Mouse (Mus musculus) cortical plate, adult 2 months (tissue): ENCODE measurements around the gene Phf3.

Experiments used
- CTCF ChIP-seq: fragments of 200-500 bp; IDR thresholded peaks from 2 replicates; pipeline ENCODE4 v1.5.1; 2011; ENCODE audit warnings: mild to moderate bottlenecking, control low read depth, low read length; ENCODE audit not compliant: insufficient read depth; ENCODE audit errors: extremely low read depth
- POLR2A ChIP-seq: fragments of 200-500 bp; IDR thresholded peaks from 2 replicates; pipeline ENCODE4 v1.6.1; 2011; ENCODE audit warnings: mild to moderate bottlenecking, low read length, control low read depth; ENCODE audit not compliant: insufficient read depth; ENCODE audit errors: extremely low read depth

DNA sequence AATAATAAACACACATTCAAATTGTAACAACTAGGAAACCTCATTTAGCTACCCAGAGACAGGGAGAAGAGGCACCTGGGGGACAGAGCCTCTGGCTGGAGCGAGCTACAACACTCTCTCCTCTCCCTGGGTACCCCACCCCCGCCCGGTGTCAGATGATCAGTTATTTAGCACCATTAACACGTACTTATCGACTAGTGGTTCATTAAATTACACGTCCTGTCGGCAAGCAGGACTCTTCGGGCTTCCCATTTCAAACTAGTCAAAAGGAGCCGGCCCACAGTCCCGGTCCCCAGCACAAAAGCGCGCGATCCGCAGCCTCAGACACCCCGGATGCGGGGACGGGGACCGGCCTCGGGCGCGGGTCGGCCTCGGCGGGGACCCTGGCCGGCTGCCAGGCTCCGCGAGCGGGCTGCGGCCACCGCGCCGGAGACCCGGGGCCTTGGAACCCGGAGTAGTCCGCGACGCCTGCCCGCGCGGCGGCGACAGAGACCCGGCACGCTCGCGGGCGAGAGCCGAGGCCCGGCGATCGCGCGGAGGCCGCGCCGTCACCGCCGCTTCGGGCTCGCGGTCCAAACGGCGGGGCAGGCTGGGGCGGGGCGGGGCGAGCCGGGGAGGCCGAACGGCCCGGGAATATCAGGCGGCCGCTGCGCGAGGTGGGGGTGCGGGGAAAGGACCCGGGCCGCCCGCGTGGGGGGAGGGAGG, 733 bp downstream of the Phf3 start:
- TF ChIP-seq CTCF (no peak), POLR2A (no peak)
